Mouse (Mus musculus) bone marrow, adult 2 months (tissue): ENCODE measurements around the gene Znhit1.

Experiments used
- CTCF ChIP-seq: fragments of 200-500 bp; IDR thresholded peaks from 2 replicates; pipeline ENCODE4 v1.5.1; 2011; ENCODE audit warnings: low read length, control low read depth; ENCODE audit not compliant: control insufficient read depth, insufficient read depth
- POLR2A ChIP-seq: fragments of 200-500 bp; IDR thresholded peaks from 2 replicates; pipeline ENCODE4 v1.6.1; 2011; ENCODE audit warnings: low read depth, mild to moderate bottlenecking, control low read depth, low read length, borderline replicate concordance; ENCODE audit not compliant: control insufficient read depth

DNA sequence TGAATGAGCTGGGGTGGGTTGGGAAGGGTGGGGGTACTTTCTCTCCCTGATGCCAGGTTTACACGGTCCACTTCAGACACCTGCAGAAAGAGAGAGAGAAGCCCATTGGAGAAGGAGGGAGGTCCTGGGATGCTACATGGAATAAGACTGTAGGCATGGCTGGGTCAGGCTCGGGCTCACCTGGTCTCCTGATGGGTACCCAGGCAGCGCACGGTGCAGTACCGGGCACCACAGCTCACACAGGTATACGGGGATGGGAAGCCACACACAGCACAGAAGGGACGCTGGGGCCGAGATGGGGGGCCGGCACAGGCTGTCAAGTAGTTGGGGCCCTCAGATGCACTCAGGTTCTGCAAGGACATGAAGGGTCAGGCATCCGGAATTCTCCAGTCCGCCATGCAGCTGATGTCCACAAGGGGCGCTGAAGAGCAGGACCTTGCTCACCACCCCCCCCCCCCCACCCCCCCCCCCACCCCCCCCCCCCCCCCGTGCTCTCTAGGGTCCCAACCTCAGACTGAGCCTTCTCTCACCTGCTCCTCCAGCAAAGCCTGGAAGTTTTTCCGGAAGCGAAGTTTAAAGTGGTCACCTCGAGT is 5.4 kb downstream of the Znhit1 start:
- TF ChIP-seq POLR2A (no peak), CTCF (peak; percentile 62)
